Mouse (Mus musculus): ENCODE measurements around the gene Olfr478. TPM values are rescaled to one million over a fixed set of nuclear protein-coding genes. Genes with fewer than 3 reads are reported as not detected.
"Not testable (repeated sequence)": the region's sequence is repeated elsewhere in the genome, so short reads cannot be mapped to it uniquely, and the experiment has no call there.

Gene Olfr478
- polyA plus RNA-seq (2014; fragmentation: Nextera tagmentation; extraction: Ambion mirVana): not detected in 2 replicates

DNA sequence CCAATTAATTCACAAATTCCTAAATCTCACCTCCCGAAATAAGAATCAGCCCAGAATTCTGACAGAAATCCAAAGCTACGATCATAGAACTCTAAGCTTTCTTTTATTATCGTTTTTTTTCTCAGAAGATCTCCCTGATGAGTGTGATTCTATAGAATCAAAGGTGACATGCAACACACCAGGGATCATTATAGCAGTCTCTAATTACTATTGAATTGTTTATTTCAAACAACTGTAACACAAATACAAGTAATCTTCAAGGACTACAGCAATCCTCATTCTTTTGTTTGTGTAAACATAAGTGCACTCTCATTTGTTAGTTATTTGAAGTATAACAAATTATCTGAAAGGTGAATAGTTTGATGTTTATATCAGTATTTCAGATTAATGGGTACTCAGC lies at the start of gene Olfr478:
Gene Olfr478, minus strand, starts transcription at position 101 of the 400 bp plus-strand sequence.
- no peaks in the 10 kb centered on the region for H3K9me3 ChIP-seq (ENCODE audit: control insufficient read depth, low read length)
- H3K9ac ChIP-seq (ENCODE audit: low read depth, low read length): no peak within 1 kb of the TSS
- no peak within 1 kb of the TSS for H3K4me2 ChIP-seq (replicated peaks; ENCODE audit: low read depth, low read length)
- 86% methylated on average over 3 of the region's 3 CpGs for WGBS
- H3K4me3 ChIP-seq (ENCODE audit: low read depth, low read length): no peak within 1 kb of the TSS
- ATAC-seq (ENCODE audit: low FRiP score) (no peak), DNase-seq (ENCODE audit: low spot score) (no peak)
- H3K36me3 ChIP-seq (ENCODE audit: control insufficient read depth, insufficient read depth, low read length): no peaks in the 10 kb centered on the region
- H3K4me1 ChIP-seq (replicated peaks; ENCODE audit: control insufficient read depth, insufficient read depth, low read length): no peaks in the 10 kb centered on the region
- no peaks in the 10 kb centered on the region for H3K27me3 ChIP-seq (ENCODE audit: control insufficient read depth, insufficient read depth, low read length)
- no peak within 1 kb of the TSS for H3K27ac ChIP-seq (ENCODE audit: low read depth, low read length)

DNA sequence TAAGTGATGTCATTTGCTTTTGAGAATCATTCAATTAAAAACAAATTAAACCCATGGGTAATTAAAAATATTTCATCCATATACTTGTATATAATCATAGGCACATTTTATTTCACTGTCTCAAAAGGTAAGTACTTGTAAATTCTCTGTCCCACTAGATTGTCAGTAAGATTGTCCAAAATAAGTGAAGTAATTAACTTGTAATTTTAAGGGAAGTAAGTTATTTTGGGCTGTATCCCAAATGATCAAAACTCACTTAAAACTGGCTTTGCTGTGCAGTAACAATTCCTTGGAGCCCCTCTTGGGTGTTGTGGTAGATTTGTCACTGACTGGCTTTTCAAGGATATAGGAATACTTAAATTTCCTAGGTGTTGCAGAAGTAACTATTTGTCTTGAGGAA lies 45.8 kb upstream of the Olfr478 start, which contains the start of gene Olfr481:
Gene Olfr481, plus strand, starts transcription at position 301 of the 400 bp plus-strand sequence.
- Histone ChIP-seq H3K4me2 (replicated peaks; ENCODE audit: low read depth, low read length) (no peak within 1 kb of the TSS), H3K27me3 (ENCODE audit: control insufficient read depth, insufficient read depth, low read length) (no peaks in the 10 kb centered on the region), H3K9ac (ENCODE audit: low read depth, low read length) (no peak within 1 kb of the TSS), H3K4me1 (replicated peaks; ENCODE audit: control insufficient read depth, insufficient read depth, low read length) (no peaks in the 10 kb centered on the region), H3K9me3 (ENCODE audit: control insufficient read depth, low read length) (no peaks in the 10 kb centered on the region), H3K4me3 (ENCODE audit: low read depth, low read length) (no peak within 1 kb of the TSS), H3K36me3 (ENCODE audit: control insufficient read depth, insufficient read depth, low read length) (no peaks in the 10 kb centered on the region), H3K27ac (ENCODE audit: low read depth, low read length) (no peak within 1 kb of the TSS)
- no peak for DNase-seq (ENCODE audit: low spot score)
- ATAC-seq (ENCODE audit: low FRiP score): no peak

DNA sequence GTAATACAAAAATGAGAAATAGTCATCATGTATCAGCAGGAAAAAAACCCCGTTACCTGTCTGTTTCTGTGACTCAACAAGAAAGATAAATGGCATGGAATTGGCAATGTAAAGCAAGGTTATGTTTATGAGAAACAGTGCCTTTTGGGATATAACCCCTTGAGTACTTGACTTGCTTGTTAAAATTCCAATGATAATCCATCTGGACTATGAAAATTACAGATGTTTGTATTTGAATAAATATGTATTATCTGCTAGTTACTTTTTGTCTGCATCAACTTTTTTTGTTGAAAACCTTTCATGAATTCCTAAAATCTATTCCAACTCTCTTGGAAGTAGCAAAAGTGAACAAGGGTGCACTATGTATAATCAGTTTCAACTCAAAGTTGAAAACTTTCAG lies 33.5 kb upstream of the Olfr478 start, which contains the start of gene Olfr480:
Gene Olfr480, minus strand, starts transcription at position 101 of the 400 bp plus-strand sequence.
- Histone ChIP-seq H3K9ac (ENCODE audit: low read depth, low read length) (no peak within 1 kb of the TSS), H3K27ac (ENCODE audit: low read depth, low read length) (no peak within 1 kb of the TSS), H3K27me3 (ENCODE audit: control insufficient read depth, insufficient read depth, low read length) (no peaks in the 10 kb centered on the region), H3K4me2 (replicated peaks; ENCODE audit: low read depth, low read length) (no peak within 1 kb of the TSS), H3K36me3 (ENCODE audit: control insufficient read depth, insufficient read depth, low read length) (no peaks in the 10 kb centered on the region), H3K4me1 (replicated peaks; ENCODE audit: control insufficient read depth, insufficient read depth, low read length) (no peaks in the 10 kb centered on the region), H3K9me3 (ENCODE audit: control insufficient read depth, low read length) (no peaks in the 10 kb centered on the region), H3K4me3 (ENCODE audit: low read depth, low read length) (no peak within 1 kb of the TSS)
- 93% methylated on average over 1 of the region's 1 CpGs for whole genome bisulfite sequencing
- ATAC-seq (ENCODE audit: low FRiP score) (no peak), DNase-seq (ENCODE audit: low spot score) (no peak)

DNA sequence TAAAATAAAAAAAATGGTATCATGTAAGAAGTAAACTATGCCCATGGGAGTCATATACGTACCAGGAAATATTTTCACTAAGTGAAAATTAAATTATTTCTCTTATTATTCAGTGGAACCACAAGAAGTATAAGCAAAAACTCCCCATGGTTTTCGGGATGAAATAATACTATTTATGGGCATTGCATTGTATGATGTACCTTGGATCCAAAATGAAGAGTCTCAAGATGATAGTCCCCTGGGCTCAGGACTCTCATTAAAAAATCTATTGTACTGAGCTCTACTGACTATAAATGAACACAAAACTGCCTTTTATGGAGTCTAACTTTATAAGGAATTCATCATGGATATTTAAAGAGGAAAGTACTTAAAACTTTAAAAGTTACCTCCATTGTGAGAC lies 16.6 kb upstream of the Olfr478 start, which contains the start of gene Olfr479:
Gene Olfr479, plus strand, starts transcription at position 301 of the 400 bp plus-strand sequence.
- 91% methylated on average over 2 of the region's 2 CpGs for WGBS
- Histone ChIP-seq H3K4me1 (replicated peaks; ENCODE audit: control insufficient read depth, insufficient read depth, low read length) (no peaks in the 10 kb centered on the region), H3K9ac (ENCODE audit: low read depth, low read length) (no peak within 1 kb of the TSS), H3K9me3 (ENCODE audit: control insufficient read depth, low read length) (no peaks in the 10 kb centered on the region), H3K4me3 (ENCODE audit: low read depth, low read length) (no peak within 1 kb of the TSS), H3K4me2 (replicated peaks; ENCODE audit: low read depth, low read length) (no peak within 1 kb of the TSS), H3K27ac (ENCODE audit: low read depth, low read length) (no peak within 1 kb of the TSS), H3K36me3 (ENCODE audit: control insufficient read depth, insufficient read depth, low read length) (no peaks in the 10 kb centered on the region), H3K27me3 (ENCODE audit: control insufficient read depth, insufficient read depth, low read length) (no peaks in the 10 kb centered on the region)
- DNase-seq (ENCODE audit: low spot score) (no peak), ATAC-seq (ENCODE audit: low FRiP score) (no peak)

DNA sequence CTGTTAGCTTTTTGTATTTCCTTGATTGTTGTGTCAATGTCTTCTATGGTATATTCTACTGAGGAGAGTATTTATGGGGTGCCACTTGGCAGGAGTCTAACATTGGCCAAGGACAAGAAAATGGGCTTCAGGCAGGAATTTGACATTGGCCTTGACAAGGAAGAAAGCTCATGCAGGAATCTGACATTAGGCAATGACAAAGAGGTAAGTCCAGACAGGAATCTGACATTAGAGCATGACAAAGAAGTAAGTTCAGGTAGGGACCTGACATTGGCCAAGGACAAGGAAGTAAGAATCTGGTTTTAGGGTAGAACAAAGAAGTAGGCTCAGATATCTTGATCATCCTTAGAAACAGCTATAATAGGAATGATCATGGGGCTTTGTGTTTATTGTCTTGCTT lies 19.5 kb downstream of the Olfr478 start:
- not testable (repeated sequence) for H3K27me3 ChIP-seq (ENCODE audit: control insufficient read depth, insufficient read depth, low read length); H3K4me3 ChIP-seq (ENCODE audit: low read depth, low read length); H3K27ac ChIP-seq (ENCODE audit: low read depth, low read length); ATAC-seq (ENCODE audit: low FRiP score); H3K4me2 ChIP-seq (replicated peaks; ENCODE audit: low read depth, low read length); DNase-seq (ENCODE audit: low spot score); H3K36me3 ChIP-seq (ENCODE audit: control insufficient read depth, insufficient read depth, low read length); H3K4me1 ChIP-seq (replicated peaks; ENCODE audit: control insufficient read depth, insufficient read depth, low read length); H3K9ac ChIP-seq (ENCODE audit: low read depth, low read length); H3K9me3 ChIP-seq (ENCODE audit: control insufficient read depth, low read length)

DNA sequence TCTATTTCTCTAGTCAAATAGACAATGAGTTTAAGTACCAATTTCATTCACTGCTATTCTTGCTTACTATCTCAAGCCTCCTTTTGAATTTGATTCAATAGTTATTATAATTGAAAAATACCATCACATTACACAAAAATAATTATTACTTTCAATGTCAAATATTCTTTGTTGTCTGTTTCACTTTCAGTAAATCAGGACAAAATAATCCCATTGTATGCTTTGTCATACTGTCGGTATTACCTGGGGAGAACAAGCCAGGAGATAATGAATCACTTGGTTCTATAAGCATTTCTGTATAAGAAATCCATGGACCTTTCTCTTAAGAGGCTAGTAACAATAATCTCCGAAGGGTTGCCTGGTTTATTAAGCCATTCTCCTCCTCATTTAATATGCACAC lies 47.4 kb downstream of the Olfr478 start, which contains the start of gene Olfr477:
Gene Olfr477, plus strand, starts transcription at position 301 of the 400 bp plus-strand sequence.
- Histone ChIP-seq H3K9me3 (ENCODE audit: control insufficient read depth, low read length) (no peaks in the 10 kb centered on the region), H3K4me1 (replicated peaks; ENCODE audit: control insufficient read depth, insufficient read depth, low read length) (no peaks in the 10 kb centered on the region), H3K27me3 (ENCODE audit: control insufficient read depth, insufficient read depth, low read length) (no peaks in the 10 kb centered on the region), H3K9ac (ENCODE audit: low read depth, low read length) (no peak within 1 kb of the TSS), H3K27ac (ENCODE audit: low read depth, low read length) (no peak within 1 kb of the TSS), H3K4me2 (replicated peaks; ENCODE audit: low read depth, low read length) (no peak within 1 kb of the TSS), H3K4me3 (ENCODE audit: low read depth, low read length) (no peak within 1 kb of the TSS), H3K36me3 (ENCODE audit: control insufficient read depth, insufficient read depth, low read length) (no peaks in the 10 kb centered on the region)
- no peak for ATAC-seq (ENCODE audit: low FRiP score)
- no peak for DNase-seq (ENCODE audit: low spot score)
- 80% methylated on average over 2 of the region's 2 CpGs for WGBS

Other genes with a start within 250 kb of the Olfr478 start
- not detected in 2 replicates for gene Ovch2, start 232.8 kb downstream of the Olfr478 start, polyA plus RNA-seq (2014; fragmentation: Nextera tagmentation; extraction: Ambion mirVana)
- gene Olfr467, start 221.7 kb downstream of the Olfr478 start, polyA plus RNA-seq (2014; fragmentation: Nextera tagmentation; extraction: Ambion mirVana): not detected in 2 replicates
- gene Olfr469, start 208.4 kb downstream of the Olfr478 start, polyA plus RNA-seq (2014; fragmentation: Nextera tagmentation; extraction: Ambion mirVana): not detected in 2 replicates
- gene Olfr470, start 186.5 kb downstream of the Olfr478 start, polyA plus RNA-seq (2014; fragmentation: Nextera tagmentation; extraction: Ambion mirVana): not detected in 2 replicates
- not detected in 2 replicates for gene Olfr472, start 136.1 kb downstream of the Olfr478 start, polyA plus RNA-seq (2014; fragmentation: Nextera tagmentation; extraction: Ambion mirVana)
- gene Olfr473, start 103.5 kb downstream of the Olfr478 start, polyA plus RNA-seq (2014; fragmentation: Nextera tagmentation; extraction: Ambion mirVana): not detected in 2 replicates
- gene Olfr474, start 79.3 kb downstream of the Olfr478 start, polyA plus RNA-seq (2014; fragmentation: Nextera tagmentation; extraction: Ambion mirVana): not detected in 2 replicates
- gene Olfr476, start 69.2 kb downstream of the Olfr478 start, polyA plus RNA-seq (2014; fragmentation: Nextera tagmentation; extraction: Ambion mirVana): not detected in 2 replicates
- gene Olfr477, start 47.3 kb downstream of the Olfr478 start, polyA plus RNA-seq (2014; fragmentation: Nextera tagmentation; extraction: Ambion mirVana): not detected in 2 replicates
- not detected in 2 replicates for gene Olfr479, start 16.7 kb upstream of the Olfr478 start, polyA plus RNA-seq (2014; fragmentation: Nextera tagmentation; extraction: Ambion mirVana)
- gene Olfr480, start 33.4 kb upstream of the Olfr478 start, polyA plus RNA-seq (2014; fragmentation: Nextera tagmentation; extraction: Ambion mirVana): not detected in 2 replicates
- gene Olfr481, start 45.9 kb upstream of the Olfr478 start, polyA plus RNA-seq (2014; fragmentation: Nextera tagmentation; extraction: Ambion mirVana): not detected in 2 replicates
- gene Olfr482, start 63.6 kb upstream of the Olfr478 start, polyA plus RNA-seq (2014; fragmentation: Nextera tagmentation; extraction: Ambion mirVana): 0.07 TPM in 1 of 2 replicates, not detected in the other
- not detected in 2 replicates for gene Olfr483, start 66.9 kb upstream of the Olfr478 start, polyA plus RNA-seq (2014; fragmentation: Nextera tagmentation; extraction: Ambion mirVana)
- not detected in 2 replicates for gene Olfr484, start 93.5 kb upstream of the Olfr478 start, polyA plus RNA-seq (2014; fragmentation: Nextera tagmentation; extraction: Ambion mirVana)
- gene Olfr485, start 125.9 kb upstream of the Olfr478 start, polyA plus RNA-seq (2014; fragmentation: Nextera tagmentation; extraction: Ambion mirVana): not detected in 2 replicates
- not detected in 2 replicates for gene Olfr486, start 138.8 kb upstream of the Olfr478 start, polyA plus RNA-seq (2014; fragmentation: Nextera tagmentation; extraction: Ambion mirVana)
- gene Olfr487, start 180.6 kb upstream of the Olfr478 start, polyA plus RNA-seq (2014; fragmentation: Nextera tagmentation; extraction: Ambion mirVana): not detected in 2 replicates
- not detected in 2 replicates for gene Olfr488, start 224.4 kb upstream of the Olfr478 start, polyA plus RNA-seq (2014; fragmentation: Nextera tagmentation; extraction: Ambion mirVana)